Mouse (Mus musculus) stomach, embryonic 14.5 days (tissue): ENCODE data around the gene Ndc1. TPM values are rescaled to one million over a fixed set of nuclear protein-coding genes. Genes with fewer than 3 reads are reported as not detected.

Experiments used
- ATAC-seq: fragments of 200-750 bp; cut with Nextera tagmentation; 2 replicates; pipeline ENCODE4 v1.8.0; 2017; ENCODE audit warnings: low read depth, moderate TSS enrichment; ENCODE audit not compliant: insufficient number of reproducible peaks, insufficient read depth, low FRiP score
- H3K27ac ChIP-seq: fragments of 300-500 bp; sonication (generic); 2 replicates; pipeline ENCODE4 v1.5.1; 2014; ENCODE audit warnings: mild to moderate bottlenecking, low read length, moderate library complexity, mixed read lengths
- H3K27me3 ChIP-seq: fragments of 300-500 bp; sonication (generic); 2 replicates; pipeline ENCODE4 v1.6.1; 2014; ENCODE audit warnings: low read length, control low read depth, mixed read lengths; ENCODE audit not compliant: control insufficient read depth, insufficient read depth
- H3K36me3 ChIP-seq: fragments of 300-500 bp; sonication (generic); 2 replicates; pipeline ENCODE4 v1.6.1; 2014; ENCODE audit warnings: mild to moderate bottlenecking, control low read depth, low read length, moderate library complexity, mixed read lengths; ENCODE audit not compliant: control insufficient read depth, insufficient read depth
- H3K4me1 ChIP-seq: fragments of 300-500 bp; sonication (generic); 2 replicates; pipeline ENCODE4 v1.6.1; 2014; ENCODE audit warnings: low read length, control low read depth, mixed read lengths; ENCODE audit not compliant: control insufficient read depth, insufficient read depth
- H3K4me2 ChIP-seq: fragments of 300-500 bp; sonication (generic); replicated peaks from 2 replicates; pipeline ENCODE4 v1.6.1; 2014; ENCODE audit warnings: low read depth, low read length, control low read depth
- H3K4me3 ChIP-seq: fragments of 300-500 bp; sonication (generic); 2 replicates; pipeline ENCODE4 v1.5.1; 2014; ENCODE audit warnings: low read depth, low read length, control low read depth
- H3K9ac ChIP-seq: fragments of 300-500 bp; sonication (generic); replicated peaks from 2 replicates; pipeline ENCODE4 v1.6.1; 2014; ENCODE audit warnings: low read depth, mild to moderate bottlenecking, control low read depth, low read length, moderate library complexity, mixed read lengths
- H3K9me3 ChIP-seq: fragments of 300-500 bp; sonication (generic); 2 replicates; pipeline ENCODE4 v1.6.1; 2016; ENCODE audit warnings: low read depth, low read length, control low read depth; ENCODE audit not compliant: control insufficient read depth
- WGBS: fragments of 180-500 bp; shearing (Covaris S2); extraction: QIAGEN DNeasy Blood & Tissue Kit; methylation state at CpG from one replicate; pipeline ENCODE4 v1.1.7; 2014; 5-methylcytosine and 5-hydroxymethylcytosine counted together
- polyA plus RNA-seq: library from polyadenylated mRNA; unstranded; fragments of >200 nt; fragmentation: Nextera tagmentation; extraction: Ambion mirVana; gene quantifications from 2 replicates; pipeline ENCODE4 v1.2.1, GENCODE M21; 2014

The Ndc1 gene
- polyA plus RNA-seq, 1 experiment from 2014 or later = 35.5 TPM

- WGBS = 20% methylated on average over 6 of the region's 6 CpGs
- no peak overlapping the region for H3K9ac ChIP-seq
- no peak overlapping the region for H3K4me2 ChIP-seq
- no peaks in the 10 kb centered on the region for H3K4me1 ChIP-seq
- H3K36me3 ChIP-seq = no peaks in the 10 kb centered on the region
- no peak overlapping the region for H3K4me3 ChIP-seq
- 0 out of 2 replicates have a peak, but pooled peaks cover 5% of the 10 kb centered on the region for H3K27me3 ChIP-seq
- ATAC-seq = no peak
- H3K27ac ChIP-seq = no peak overlapping the region
- no peaks in the 10 kb centered on the region for H3K9me3 ChIP-seq
These were observed 54.6 kb downstream of the Ndc1 start for GRCm38 (mm10) chr4:107422176-107422575.

- WGBS = 93% methylated on average over 12 of the region's 12 CpGs
- no peaks in the 10 kb centered on the region for H3K36me3 ChIP-seq
- H3K4me2 ChIP-seq = no peak overlapping the region
- H3K9me3 ChIP-seq = no peaks in the 10 kb centered on the region
- no peak for ATAC-seq
- H3K4me3 ChIP-seq = no peak overlapping the region
- no peak overlapping the region for H3K9ac ChIP-seq
- 0 out of 2 replicates have a peak, but pooled peaks cover 5% of the 10 kb centered on the region for H3K27me3 ChIP-seq
- no peak overlapping the region for H3K27ac ChIP-seq
- H3K4me1 ChIP-seq = no peaks in the 10 kb centered on the region
These were observed 58.0 kb downstream of the Ndc1 start for GRCm38 (mm10) chr4:107425616-107426015.

GRCm38 (mm10) chr4:107426631-107427030, 59.0 kb downstream of the Ndc1 start:
- H3K9me3 ChIP-seq = no peaks in the 10 kb centered on the region
- 0 out of 2 replicates have a peak, but pooled peaks cover under 1% of the 10 kb centered on the region for H3K27me3 ChIP-seq
- no peak overlapping the region for H3K4me3 ChIP-seq
- 77% methylated on average over 9 of the region's 9 CpGs for WGBS
- no peak overlapping the region for H3K4me2 ChIP-seq
- ATAC-seq = no peak
- no peaks in the 10 kb centered on the region for H3K4me1 ChIP-seq
- H3K27ac ChIP-seq = no peak overlapping the region
- no peak overlapping the region for H3K9ac ChIP-seq
- H3K36me3 ChIP-seq = no peaks in the 10 kb centered on the region

- no peak overlapping the region for H3K4me2 ChIP-seq
- H3K4me3 ChIP-seq = no peak overlapping the region
- peaks cover 32% of the 10 kb centered on the region for H3K27me3 ChIP-seq
- 67% methylated on average over 5 of the region's 5 CpGs for WGBS
- H3K27ac ChIP-seq = no peak overlapping the region
- no peaks in the 10 kb centered on the region for H3K9me3 ChIP-seq
- H3K4me1 ChIP-seq = 0 out of 2 replicates have a peak, but pooled peaks cover 3% of the 10 kb centered on the region
- H3K36me3 ChIP-seq = no peaks in the 10 kb centered on the region
- no peak for ATAC-seq
- no peak overlapping the region for H3K9ac ChIP-seq
These were observed 65.1 kb downstream of the Ndc1 start for GRCm38 (mm10) chr4:107432717-107433116.

- no peaks in the 10 kb centered on the region for H3K36me3 ChIP-seq
- peaks cover 37% of the 10 kb centered on the region for H3K27me3 ChIP-seq
- no peak overlapping the region for H3K27ac ChIP-seq
- no peak for ATAC-seq
- H3K9me3 ChIP-seq = no peaks in the 10 kb centered on the region
- 0 out of 2 replicates have a peak overlapping the region, but pooled peaks have one; percentile 6 for H3K9ac ChIP-seq
- peak overlapping the region; percentile 51 for H3K4me3 ChIP-seq
- 5% methylated on average over 15 of the region's 15 CpGs for whole genome bisulfite sequencing
- H3K4me1 ChIP-seq = 0 out of 2 replicates have a peak, but pooled peaks cover 3% of the 10 kb centered on the region
- H3K4me2 ChIP-seq = peak overlapping the region; percentile 97
These were observed 66.4 kb downstream of the Ndc1 start for GRCm38 (mm10) chr4:107433998-107434355.

GRCm38 (mm10) chr4:107434356-107435237, 67.0 kb downstream of the Ndc1 start, which contains the start of gene Glis1:
Gene Glis1, plus strand, starts transcription at chr4:107434591.
- H3K4me2 ChIP-seq = peak within 1 kb of the TSS; percentile 97
- H3K9me3 ChIP-seq = no peaks in the 10 kb centered on the region
- under 1% methylated on average over 99 of the region's 112 CpGs for WGBS
- ATAC-seq = peak; percentile 89
- no peaks in the 10 kb centered on the region for H3K36me3 ChIP-seq
- H3K27me3 ChIP-seq = peaks cover 37% of the 10 kb centered on the region
- 0 out of 2 replicates have a peak, but pooled peaks cover 3% of the 10 kb centered on the region for H3K4me1 ChIP-seq
- H3K9ac ChIP-seq = 0 out of 2 replicates have a peak within 1 kb of the TSS, but pooled peaks have one; percentile 6
- H3K27ac ChIP-seq = no peak within 1 kb of the TSS
- peak within 1 kb of the TSS; percentile 51 for H3K4me3 ChIP-seq

GRCm38 (mm10) chr4:107435238-107435946, 67.8 kb downstream of the Ndc1 start:
- H3K27me3 ChIP-seq = peaks cover 37% of the 10 kb centered on the region
- H3K4me1 ChIP-seq = 0 out of 2 replicates have a peak, but pooled peaks cover 3% of the 10 kb centered on the region
- peak overlapping the region; percentile 51 for H3K4me3 ChIP-seq
- H3K9ac ChIP-seq = no peak overlapping the region
- H3K9me3 ChIP-seq = no peaks in the 10 kb centered on the region
- ATAC-seq = no peak
- H3K27ac ChIP-seq = no peak overlapping the region
- peak overlapping the region; percentile 97 for H3K4me2 ChIP-seq
- H3K36me3 ChIP-seq = no peaks in the 10 kb centered on the region
- 2% methylated on average over 47 of the region's 47 CpGs for WGBS

GRCm38 (mm10) chr4:107436476-107436875, 68.9 kb downstream of the Ndc1 start:
- H3K9ac ChIP-seq = no peak overlapping the region
- H3K4me2 ChIP-seq = no peak overlapping the region
- ATAC-seq = no peak
- H3K9me3 ChIP-seq = no peaks in the 10 kb centered on the region
- H3K4me1 ChIP-seq = 0 out of 2 replicates have a peak, but pooled peaks cover 3% of the 10 kb centered on the region
- H3K27me3 ChIP-seq = peaks cover 40% of the 10 kb centered on the region
- WGBS = 83% methylated on average over 7 of the region's 7 CpGs
- no peaks in the 10 kb centered on the region for H3K36me3 ChIP-seq
- no peak overlapping the region for H3K4me3 ChIP-seq
- H3K27ac ChIP-seq = no peak overlapping the region
